In genomic region chr2:133802666-133803065, GRCm38 (mm10) we compare ENCODE assay signal across 19 mouse cellular contexts.
A peak's percentile ranks its signal among the peaks of the same experiment; 100 is the strongest.
DNase-seq lines count a peak whose midpoint lies in the region; ATAC-seq and TF ChIP-seq lines count a peak whose summit lies in the region.
"Had no signal": no experiment of that assay in that cellular context is flagged by ENCODE, and none has a peak within 500 bp of the region (broad histone marks: within the 10 kb centered on the region; RNA-seq: fewer than 3 reads in every experiment).

No protein-coding gene starts in this region.

- TF ChIP-seq POLR2A in CH12.LX (IDR thresholded peaks at IDR 0.05; ENCODE audit: low read depth, low read length): no peak

- 31% methylated on average over 3 of the region's 3 CpGs for WGBS in kidney, embryonic 15.5 days

- no peak overlapping the region for H3K27ac ChIP-seq in kidney, embryonic 15.5 days
- H3K27ac ChIP-seq in CH12.LX (ENCODE audit: insufficient read depth, low read depth): no peak overlapping the region
- H3K27ac ChIP-seq: hindbrain, embryonic 15.5 days; limb, embryonic 15.5 days; liver, embryonic 15.5 days had no signal

- peak; percentile 16 to 20 for DNase-seq in cerebellum, postnatal 14 days
- no peak for DNase-seq in cerebellum, adult 8-10 months
- DNase-seq in kidney, postnatal 14 days: peak; percentile 4
- peak; percentile 65 for DNase-seq in CH12.LX (ENCODE audit: extremely low read depth)
- peak; percentile 67 for DNase-seq in forelimb bud, embryonic 11.5 days (ENCODE audit: low read depth, low spot score)
- DNase-seq in layer of hippocampus, postnatal 14 days (ENCODE audit: low spot score in 2 of 2): no peak
- DNase-seq: B cell, adult 2 months; gastrocnemius, postnatal 14 days; heart, adult 18-20 months; heart, postnatal 36 days; kidney, postnatal 25 days; right cerebral cortex, postnatal 4 days; thymus, adult 2 months had no signal

- no peaks in the 10 kb centered on the region for H3K79me2 ChIP-seq in CH12.LX (replicated peaks; ENCODE audit: control insufficient read depth, extremely low read depth, insufficient read depth, poor library complexity, severe bottlenecking)

- no peak for TF ChIP-seq CTCF in CH12.LX (conservative IDR thresholded peaks at IDR 0.05 in 1 of 2, IDR thresholded peaks at IDR 0.05 in 1 of 2; ENCODE audit: low read depth in 2 of 2, low read length in 2 of 2)

- no peak for ATAC-seq in kidney, embryonic 15.5 days (replicated peaks; ENCODE audit: low FRiP score)
- ATAC-seq: intestine, postnatal 0 days; midbrain, embryonic 16.5 days had no signal

- H3K4me1 ChIP-seq in kidney, embryonic 15.5 days: no peaks in the 10 kb centered on the region
- H3K4me1 ChIP-seq in CH12.LX (ENCODE audit: control insufficient read depth in 1 of 2, insufficient read depth in 2 of 2): peaks cover 0 to 13% of the 10 kb centered on the region in 2 experiments; a peak in 1 of 4 replicates
- H3K4me1 ChIP-seq: hindbrain, embryonic 15.5 days; liver, embryonic 15.5 days had no signal

- in situ Hi-C loops in CH12.LX (cut with MboI; ENCODE audit: low pct_ligation_motif_present, low pct_unique_long_range_greater_than_20kb, low sequenced_read_pairs): no loop called here

- no peaks in the 10 kb centered on the region for H3K9me3 ChIP-seq in kidney, embryonic 15.5 days (replicated peaks)
- H3K9me3 ChIP-seq in CH12.LX (replicated peaks; ENCODE audit: low read length): peaks cover 4% of the 10 kb centered on the region
- H3K9me3 ChIP-seq: hindbrain, embryonic 15.5 days; limb, embryonic 15.5 days; liver, embryonic 15.5 days had no signal

- H3K36me3 ChIP-seq in kidney, embryonic 15.5 days: no peaks in the 10 kb centered on the region
- no peaks in the 10 kb centered on the region for H3K36me3 ChIP-seq in CH12.LX (replicated peaks in 1 of 2; ENCODE audit: control insufficient read depth in 1 of 2, insufficient read depth in 1 of 2, low read length in 1 of 2)
- H3K36me3 ChIP-seq: hindbrain, embryonic 15.5 days; limb, embryonic 15.5 days; liver, embryonic 15.5 days had no signal

- H3K4me2 ChIP-seq in kidney, embryonic 15.5 days: no peak overlapping the region
- no peak overlapping the region for H3K4me2 ChIP-seq in CH12.LX (ENCODE audit: insufficient read depth, low read depth, poor library complexity, severe bottlenecking)
- H3K4me2 ChIP-seq: hindbrain, embryonic 15.5 days; limb, embryonic 15.5 days; liver, embryonic 15.5 days had no signal

- H3K27me3 ChIP-seq in kidney, embryonic 15.5 days: no peaks in the 10 kb centered on the region
- H3K27me3 ChIP-seq in CH12.LX (replicated peaks): no peaks in the 10 kb centered on the region
- H3K27me3 ChIP-seq: hindbrain, embryonic 15.5 days; limb, embryonic 15.5 days; liver, embryonic 15.5 days had no signal

- TF ChIP-seq EP300 in CH12.LX (IDR thresholded peaks at IDR 0.05; ENCODE audit: low read length): no peak

- TF ChIP-seq RAD21 in CH12.LX (IDR thresholded peaks at IDR 0.05; ENCODE audit: low read depth, low read length): no peak

- H3K9ac ChIP-seq in kidney, embryonic 15.5 days: no peak overlapping the region
- no peak overlapping the region for H3K9ac ChIP-seq in CH12.LX (ENCODE audit: insufficient read depth, low read depth)
- H3K9ac ChIP-seq: hindbrain, embryonic 15.5 days; limb, embryonic 15.5 days; liver, embryonic 15.5 days had no signal

- no peak overlapping the region for H3K4me3 ChIP-seq in kidney, embryonic 15.5 days (replicated peaks)
- H3K4me3 ChIP-seq in CH12.LX (replicated peaks in 1 of 3; ENCODE audit: low read depth in 2 of 3, low read length in 2 of 3, poor library complexity in 1 of 3): no peak overlapping the region
- H3K4me3 ChIP-seq: hindbrain, embryonic 15.5 days; limb, embryonic 15.5 days; liver, embryonic 15.5 days had no signal

- dilution Hi-C loops in CH12.LX (cut with MboI; ENCODE audit: extremely low pct_ligation_motif_present, extremely low pct_unique_long_range_greater_than_20kb, low sequenced_read_pairs): no loop called here

TF ChIP-seq in CH12.LX, 34 proteins besides CTCF, POLR2A, EP300 and RAD21:
- peak; percentile 24; the same call in 1 of the 2 replicates for TF ChIP-seq ETS1 (conservative IDR thresholded peaks at IDR 0.05; ENCODE audit: low read depth, low read length)
- peak; percentile 26; the same call in 1 of the 2 replicates for TF ChIP-seq BHLHE40 (IDR thresholded peaks at IDR 0.05; ENCODE audit: low read depth, low read length)
- TF ChIP-seq USF1 (IDR thresholded peaks at IDR 0.05; ENCODE audit: low read depth, low read length): no peak
- TF ChIP-seq MAFK (IDR thresholded peaks at IDR 0.05; ENCODE audit: insufficient replicate concordance, low read length): no peak
- TF ChIP-seq MEF2A (IDR thresholded peaks at IDR 0.05; ENCODE audit: borderline replicate concordance, low read depth, low read length): no peak
- TF ChIP-seq MXI1 (IDR thresholded peaks at IDR 0.05; ENCODE audit: low read depth, low read length): no peak
TF ChIP-seq in CH12.LX: peak in this region for 2.

Comparison
In these comparisons a context has a peak if more than half of its experiments do, and no peak if none do; other contexts are left out.
1. DNase-seq: peak in cerebellum, postnatal 14 days (2 of 2), kidney, postnatal 14 days (single experiment), CH12.LX (single experiment) and forelimb bud, embryonic 11.5 days (single experiment); none in cerebellum, adult 8-10 months (single experiment) and layer of hippocampus, postnatal 14 days (0 of 2).